Mouse (Mus musculus): Measurements from ENCODE around the gene Rnf6. TPM values are rescaled to one million over a fixed set of nuclear protein-coding genes. Genes with fewer than 3 reads are reported as not detected.

The Rnf6 gene
- polyA plus RNA-seq (2015; fragmentation: Nextera tagmentation; extraction: Ambion mirVana) = 25.2 and 26.6 TPM in 2 replicates

GRCm38 (mm10) chr5:146220879-146221714 lies at the start of gene Rnf6:
Gene Rnf6 (minus strand): TSS chr5:146221555.
- WGBS = under 1% methylated on average over 66 of the region's 67 CpGs
- Histone ChIP-seq H3K27ac (peak within 1 kb of the TSS; percentile 98), H3K36me3 (peaks cover 28% of the 10 kb centered on the region), H3K4me2 (peak within 1 kb of the TSS; percentile 71), H3K9ac (peak within 1 kb of the TSS; percentile 90), H3K9me3 (no peaks in the 10 kb centered on the region), H3K4me3 (peak within 1 kb of the TSS; percentile 74), H3K27me3 (no peaks in the 10 kb centered on the region), H3K4me1 (replicated peaks) (peaks cover 24% of the 10 kb centered on the region)
- ATAC-seq (ENCODE audit: low FRiP score) = peak; percentile 99

DNA sequence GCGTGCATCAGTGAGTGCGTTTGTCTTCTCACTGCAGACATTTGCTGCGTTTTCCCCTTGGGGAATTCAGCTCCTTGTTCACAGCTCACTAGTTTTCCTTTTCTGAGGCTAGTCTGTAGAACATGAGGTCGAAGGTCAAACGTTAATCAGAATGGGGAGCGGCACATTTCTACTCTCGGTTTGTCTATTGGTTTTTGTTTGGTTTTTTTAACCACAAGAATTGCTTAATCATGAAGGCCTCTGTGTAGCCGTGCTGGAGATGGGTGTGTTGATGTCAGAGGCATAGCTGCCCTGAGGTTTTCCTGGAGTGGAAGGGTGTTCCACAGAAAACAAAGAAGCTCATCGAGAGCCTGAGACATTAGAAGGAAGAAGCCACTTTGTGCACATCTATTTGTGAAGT lies 49.2 kb upstream of the Rnf6 start:
- Histone ChIP-seq H3K27me3 (no peaks in the 10 kb centered on the region), H3K9me3 (no peaks in the 10 kb centered on the region), H3K4me2 (no peak overlapping the region), H3K27ac (no peak overlapping the region), H3K9ac (no peak overlapping the region), H3K4me1 (replicated peaks) (no peaks in the 10 kb centered on the region), H3K4me3 (no peak overlapping the region), H3K36me3 (peaks cover 20% of the 10 kb centered on the region; the same call in 1 of the 2 replicates)
- 78% methylated on average over 9 of the region's 9 CpGs for WGBS
- no peak for ATAC-seq (ENCODE audit: low FRiP score)

- WGBS = 91% methylated on average over 7 of the region's 7 CpGs
- H3K4me3 ChIP-seq = no peak overlapping the region
- peaks cover 5% of the 10 kb centered on the region; the same call in 1 of the 2 replicates for H3K36me3 ChIP-seq
- no peaks in the 10 kb centered on the region for H3K27me3 ChIP-seq
- no peaks in the 10 kb centered on the region for H3K9me3 ChIP-seq
- no peak for ATAC-seq (ENCODE audit: low FRiP score)
- H3K27ac ChIP-seq = no peak overlapping the region
- H3K4me2 ChIP-seq = no peak overlapping the region
- H3K9ac ChIP-seq = no peak overlapping the region
- no peaks in the 10 kb centered on the region for H3K4me1 ChIP-seq (replicated peaks)
Observed at GRCm38 (mm10) chr5:146267776-146268175, 46.4 kb upstream of the Rnf6 start.

- H3K4me1 ChIP-seq (replicated peaks) = no peaks in the 10 kb centered on the region
- H3K36me3 ChIP-seq = peaks cover 6% of the 10 kb centered on the region; the same call in 1 of the 2 replicates
- no peak overlapping the region for H3K4me3 ChIP-seq
- WGBS = 78% methylated on average over 4 of the region's 6 CpGs
- no peak overlapping the region for H3K4me2 ChIP-seq
- H3K27me3 ChIP-seq = no peaks in the 10 kb centered on the region
- H3K9me3 ChIP-seq = 0 out of 2 replicates have a peak, but pooled peaks cover 5% of the 10 kb centered on the region
- no peak overlapping the region for H3K27ac ChIP-seq
- ATAC-seq (ENCODE audit: low FRiP score) = no peak
- H3K9ac ChIP-seq = no peak overlapping the region
Observed at GRCm38 (mm10) chr5:146265934-146266591, 44.7 kb upstream of the Rnf6 start.

GRCm38 (mm10) chr5:146260003-146260402 lies 38.6 kb upstream of the Rnf6 start:
- ATAC-seq (ENCODE audit: low FRiP score) = no peak

DNA sequence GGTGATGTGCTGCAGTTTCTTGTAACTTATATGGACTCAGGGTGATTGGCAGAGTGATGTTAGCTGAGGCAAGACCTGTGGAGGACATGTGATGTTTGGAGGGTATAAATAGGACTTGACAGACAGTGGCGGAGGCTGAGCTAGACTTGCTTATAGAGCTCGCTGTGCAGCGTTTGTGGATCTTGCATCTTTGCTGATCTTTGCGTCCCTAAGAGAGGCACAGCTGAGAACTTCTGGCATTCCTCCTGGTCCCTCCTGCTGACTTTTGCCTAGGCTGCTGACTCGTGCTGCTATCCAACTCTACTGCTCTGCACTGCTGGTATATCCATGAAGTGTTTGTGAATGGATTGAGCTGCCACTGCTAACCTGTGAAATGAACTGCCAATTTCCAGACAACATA lies 32.3 kb upstream of the Rnf6 start:
- H3K4me2 ChIP-seq = no peak overlapping the region
- no peak overlapping the region for H3K4me3 ChIP-seq
- no peak for ATAC-seq (ENCODE audit: low FRiP score)
- H3K9ac ChIP-seq = no peak overlapping the region
- H3K9me3 ChIP-seq = no peaks in the 10 kb centered on the region
- peaks cover 4% of the 10 kb centered on the region for H3K36me3 ChIP-seq
- H3K27ac ChIP-seq = no peak overlapping the region
- H3K4me1 ChIP-seq (replicated peaks) = no peaks in the 10 kb centered on the region
- H3K27me3 ChIP-seq = no peaks in the 10 kb centered on the region
- 87% methylated on average over 5 of the region's 5 CpGs for WGBS

More at GRCm38 (mm10) chr5:146260003-146260402, 38.6 kb upstream of the Rnf6 start:
- Histone ChIP-seq H3K27ac (no peak overlapping the region), H3K9ac (no peak overlapping the region), H3K36me3 (peaks cover 20% of the 10 kb centered on the region), H3K27me3 (no peaks in the 10 kb centered on the region), H3K4me3 (no peak overlapping the region), H3K4me2 (no peak overlapping the region), H3K4me1 (replicated peaks) (no peaks in the 10 kb centered on the region), H3K9me3 (0 out of 2 replicates have a peak, but pooled peaks cover 5% of the 10 kb centered on the region)
- WGBS = 51% methylated on average over 9 of the region's 9 CpGs

DNA sequence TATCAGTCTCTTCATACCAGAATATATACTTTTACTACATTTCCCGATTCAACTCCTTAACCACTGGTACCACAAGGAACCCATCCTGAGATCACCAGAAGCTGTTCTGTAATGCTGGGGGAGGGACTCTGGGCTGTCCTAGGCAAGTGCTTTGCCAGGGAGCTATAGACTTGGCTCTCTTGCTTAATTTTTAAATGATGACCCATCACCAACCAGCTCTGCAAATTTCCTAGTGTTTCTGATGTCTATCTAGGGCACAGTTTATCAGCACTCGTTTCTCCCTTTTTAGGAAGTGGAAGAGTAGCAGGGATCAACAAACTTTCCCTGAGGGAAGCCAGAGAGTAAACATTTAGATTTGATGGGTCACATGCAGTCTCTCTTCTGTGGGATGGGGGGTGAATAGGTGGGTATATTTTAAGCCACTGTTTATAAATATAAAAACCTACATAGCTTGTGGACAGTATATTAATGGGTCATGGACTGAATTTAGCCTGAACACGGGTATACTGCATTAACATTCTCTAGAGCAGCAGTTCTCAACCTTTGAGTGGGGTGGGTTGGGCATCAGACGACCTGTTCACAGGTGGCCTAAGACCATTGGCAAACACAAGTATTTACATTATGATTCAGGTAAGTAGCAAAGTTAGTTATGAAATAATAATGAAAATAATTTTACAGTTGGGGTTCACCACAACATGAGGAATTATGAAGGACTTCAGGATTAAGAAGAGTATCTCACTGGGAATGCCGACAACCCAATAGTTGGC lies 30.5 kb upstream of the Rnf6 start:
- WGBS = 92% methylated on average over 5 of the region's 5 CpGs

GRCm38 (mm10) chr5:146250369-146251075 lies 29.2 kb upstream of the Rnf6 start:
- H3K27me3 ChIP-seq = no peaks in the 10 kb centered on the region
- no peaks in the 10 kb centered on the region for H3K36me3 ChIP-seq
- H3K27ac ChIP-seq = no peak overlapping the region
- no peak overlapping the region for H3K9ac ChIP-seq
- ATAC-seq (ENCODE audit: low FRiP score) = no peak
- WGBS = 96% methylated on average over 12 of the region's 12 CpGs
- no peak overlapping the region for H3K4me2 ChIP-seq
- H3K9me3 ChIP-seq = no peaks in the 10 kb centered on the region
- H3K4me1 ChIP-seq (replicated peaks) = no peaks in the 10 kb centered on the region
- H3K4me3 ChIP-seq = no peak overlapping the region

More for the DNA sequence above, 30.5 kb upstream of the Rnf6 start:
- Histone ChIP-seq H3K27me3 (no peaks in the 10 kb centered on the region), H3K27ac (no peak overlapping the region), H3K4me1 (replicated peaks) (no peaks in the 10 kb centered on the region), H3K4me3 (no peak overlapping the region), H3K9ac (no peak overlapping the region), H3K4me2 (no peak overlapping the region), H3K9me3 (no peaks in the 10 kb centered on the region), H3K36me3 (no peaks in the 10 kb centered on the region)
- ATAC-seq (ENCODE audit: low FRiP score) = no peak

DNA sequence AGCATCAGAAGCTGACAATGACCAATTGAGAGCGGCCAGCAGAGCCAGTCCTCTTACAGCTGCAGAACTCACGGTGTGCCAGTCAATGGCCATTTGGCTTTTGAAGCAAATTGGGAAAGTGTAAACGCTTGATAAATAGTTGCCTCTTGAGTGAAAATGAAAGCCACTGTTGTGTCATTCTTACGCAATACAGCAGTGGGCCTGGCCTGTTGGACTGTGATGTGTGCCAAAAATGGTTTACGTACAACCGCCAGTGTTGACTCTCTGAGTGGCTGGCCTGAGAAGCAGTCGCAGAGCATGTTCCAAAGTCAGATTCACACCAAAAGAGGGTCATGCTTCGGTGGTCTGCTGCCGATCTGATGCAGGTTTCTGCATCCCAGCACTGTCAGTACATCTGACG lies 27.4 kb upstream of the Rnf6 start:
- H3K4me2 ChIP-seq = no peak overlapping the region
- H3K4me3 ChIP-seq = no peak overlapping the region
- no peak for ATAC-seq (ENCODE audit: low FRiP score)
- no peak overlapping the region for H3K27ac ChIP-seq
- H3K4me1 ChIP-seq (replicated peaks) = no peaks in the 10 kb centered on the region
- no peaks in the 10 kb centered on the region for H3K9me3 ChIP-seq
- WGBS = 88% methylated on average over 10 of the region's 10 CpGs
- H3K36me3 ChIP-seq = no peaks in the 10 kb centered on the region
- no peak overlapping the region for H3K9ac ChIP-seq
- H3K27me3 ChIP-seq = no peaks in the 10 kb centered on the region

DNA sequence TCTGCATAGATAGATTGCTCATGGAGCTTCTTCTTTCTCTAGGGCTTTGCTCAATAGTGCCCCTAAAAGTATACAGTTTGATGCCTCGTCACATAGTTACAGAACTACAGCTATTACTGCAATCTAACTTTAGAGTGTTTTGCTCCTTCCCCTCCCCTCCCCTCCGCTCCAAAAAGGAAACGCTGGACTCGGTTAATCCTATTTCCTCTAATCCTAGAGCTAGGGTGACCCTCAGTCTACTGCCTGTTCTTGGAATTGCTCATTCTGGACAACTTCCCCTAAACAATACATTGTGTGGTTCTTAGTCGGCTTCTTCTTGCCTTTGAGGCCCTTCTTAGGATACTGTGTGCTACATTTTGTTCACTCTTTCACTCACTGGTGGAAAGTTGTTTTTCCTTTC lies 26.4 kb upstream of the Rnf6 start:
- Histone ChIP-seq H3K9ac (no peak overlapping the region), H3K4me3 (no peak overlapping the region), H3K9me3 (no peaks in the 10 kb centered on the region), H3K36me3 (no peaks in the 10 kb centered on the region), H3K4me2 (no peak overlapping the region), H3K4me1 (replicated peaks) (no peaks in the 10 kb centered on the region), H3K27me3 (no peaks in the 10 kb centered on the region), H3K27ac (no peak overlapping the region)
- no peak for ATAC-seq (ENCODE audit: low FRiP score)
- WGBS = 79% methylated on average over 5 of the region's 5 CpGs

DNA sequence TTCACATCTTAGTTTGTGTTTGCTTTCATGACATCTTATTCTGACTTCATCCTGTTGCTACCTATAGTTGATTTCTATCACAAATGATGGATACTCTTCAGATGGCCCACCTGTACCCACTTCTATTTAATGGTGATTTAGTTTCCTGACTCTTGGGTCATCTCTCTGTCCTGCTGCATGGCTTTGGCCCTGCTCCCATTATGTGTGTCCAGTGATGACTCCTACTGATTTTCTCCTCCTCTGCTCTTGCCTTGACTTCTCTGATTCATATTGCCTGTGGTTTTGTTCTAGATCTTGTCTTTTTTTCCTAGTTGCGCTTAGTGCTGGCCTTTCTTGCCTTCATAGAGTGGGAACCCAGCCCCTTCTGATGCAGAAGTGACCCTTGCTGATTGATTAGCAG lies 25.0 kb upstream of the Rnf6 start:
- H3K4me1 ChIP-seq (replicated peaks) = no peaks in the 10 kb centered on the region
- H3K4me2 ChIP-seq = no peak overlapping the region
- H3K9ac ChIP-seq = no peak overlapping the region
- no peak for ATAC-seq (ENCODE audit: low FRiP score)
- H3K27ac ChIP-seq = no peak overlapping the region
- no peaks in the 10 kb centered on the region for H3K36me3 ChIP-seq
- no peaks in the 10 kb centered on the region for H3K27me3 ChIP-seq
- 93% methylated on average over 1 of the region's 1 CpGs for WGBS
- no peak overlapping the region for H3K4me3 ChIP-seq
- H3K9me3 ChIP-seq = no peaks in the 10 kb centered on the region

All from hindbrain, embryonic 13.5 days (tissue).